Mouse (Mus musculus) induced T-regulatory cell, adult 2 months (primary cell): ENCODE measurements around the gene Tmem115.

Experiments
- DNase-seq: peaks from one replicate; pipeline ENCODE4 v3.0.0-alpha.2; 2012; ENCODE audit warnings: low read depth

The Tmem115 gene

DNA sequence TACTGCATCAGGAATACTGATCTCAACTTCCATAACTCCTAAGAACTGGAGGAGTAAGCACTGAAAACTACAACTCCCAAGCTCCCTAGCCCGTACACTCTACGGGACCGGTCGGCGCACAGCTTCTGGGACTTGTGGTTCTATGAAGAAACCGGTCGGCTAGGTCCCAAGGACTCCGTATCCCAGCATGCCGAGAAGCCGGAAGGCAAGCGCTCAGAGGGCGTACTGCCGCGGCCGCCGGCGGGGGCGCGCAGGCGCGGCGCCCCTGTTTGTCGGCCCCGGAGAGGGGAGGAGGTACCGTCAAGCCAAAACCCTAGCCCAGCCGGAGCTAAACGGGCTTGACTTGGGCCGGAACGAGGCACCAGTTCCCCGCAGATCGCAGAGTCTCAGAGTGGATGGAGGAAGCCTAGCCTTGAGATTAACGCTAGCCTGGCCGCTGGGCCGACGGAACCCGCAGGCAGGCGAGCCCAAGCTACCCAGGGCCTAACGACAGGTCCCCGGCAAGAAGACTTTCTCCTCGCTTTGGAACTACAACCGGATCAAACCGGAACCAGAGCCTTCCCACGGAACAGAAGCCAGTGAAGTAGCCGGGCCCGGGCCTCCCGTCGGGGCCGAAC is at the start of gene Tmem115:
Tmem115 (plus strand) TSS at position 155 of the 617 bp plus-strand sequence.
- DNase-seq: peak; percentile 94

DNA sequence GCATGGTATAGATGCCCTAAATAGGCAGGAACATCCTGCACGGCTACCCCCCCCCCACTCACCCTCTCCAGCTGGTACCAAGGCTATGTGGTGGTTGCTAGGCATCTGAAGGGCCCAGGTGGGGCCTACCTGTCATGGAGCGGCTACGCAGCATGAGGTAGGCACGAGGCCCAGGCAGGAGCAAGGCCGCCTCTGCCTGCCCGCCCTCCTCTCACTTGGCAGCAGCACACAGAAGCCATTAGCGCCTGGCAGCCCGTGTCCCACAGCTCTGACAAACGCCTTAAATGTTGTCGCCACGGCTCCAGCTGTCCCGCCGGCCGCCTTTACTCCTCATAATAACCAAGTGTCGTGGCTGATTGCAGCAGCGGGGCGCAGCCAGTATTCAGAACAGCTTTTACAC is 49.4 kb upstream of the Tmem115 start:
- no peak for DNase-seq

DNA sequence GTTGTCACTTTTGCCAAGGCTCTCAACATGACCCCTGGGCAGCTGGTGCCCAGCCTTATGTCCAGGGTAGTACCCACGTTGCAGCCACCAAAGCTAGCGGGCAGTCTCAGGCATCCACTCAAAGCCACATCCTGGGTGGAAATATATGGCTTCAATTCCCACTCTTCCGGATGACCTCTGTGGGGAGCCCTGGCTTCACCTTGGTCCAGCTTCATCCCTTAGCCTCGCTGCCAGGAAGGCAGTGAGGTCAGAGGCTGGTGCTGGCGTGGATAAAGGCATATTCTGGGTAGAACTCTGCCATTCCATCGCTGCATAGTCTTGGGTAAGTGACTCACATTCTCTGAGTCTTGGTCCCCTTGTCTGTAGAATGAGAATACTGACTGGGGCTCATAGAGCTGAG is 49.0 kb upstream of the Tmem115 start:
- DNase-seq: no peak

DNA sequence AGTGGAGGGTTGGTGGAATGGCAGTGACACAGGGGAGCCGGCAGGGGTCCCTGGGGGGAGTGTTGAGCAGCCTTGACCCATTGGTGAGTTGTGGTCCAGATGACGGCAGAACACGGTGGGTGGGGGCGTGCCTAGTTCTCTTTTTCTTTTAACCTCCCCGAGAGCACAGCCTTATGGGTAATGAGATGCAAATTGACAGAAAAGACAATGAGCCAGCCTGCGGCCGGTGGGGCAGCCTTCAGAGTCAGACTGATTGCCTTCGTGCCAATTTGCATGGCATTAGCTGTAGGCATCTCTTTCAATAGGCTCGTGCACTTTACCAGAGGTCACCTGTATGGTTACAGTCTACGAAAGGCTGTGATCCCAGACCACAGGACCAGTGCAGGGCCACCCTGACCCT is 47.7 kb upstream of the Tmem115 start:
- no peak for DNase-seq

DNA sequence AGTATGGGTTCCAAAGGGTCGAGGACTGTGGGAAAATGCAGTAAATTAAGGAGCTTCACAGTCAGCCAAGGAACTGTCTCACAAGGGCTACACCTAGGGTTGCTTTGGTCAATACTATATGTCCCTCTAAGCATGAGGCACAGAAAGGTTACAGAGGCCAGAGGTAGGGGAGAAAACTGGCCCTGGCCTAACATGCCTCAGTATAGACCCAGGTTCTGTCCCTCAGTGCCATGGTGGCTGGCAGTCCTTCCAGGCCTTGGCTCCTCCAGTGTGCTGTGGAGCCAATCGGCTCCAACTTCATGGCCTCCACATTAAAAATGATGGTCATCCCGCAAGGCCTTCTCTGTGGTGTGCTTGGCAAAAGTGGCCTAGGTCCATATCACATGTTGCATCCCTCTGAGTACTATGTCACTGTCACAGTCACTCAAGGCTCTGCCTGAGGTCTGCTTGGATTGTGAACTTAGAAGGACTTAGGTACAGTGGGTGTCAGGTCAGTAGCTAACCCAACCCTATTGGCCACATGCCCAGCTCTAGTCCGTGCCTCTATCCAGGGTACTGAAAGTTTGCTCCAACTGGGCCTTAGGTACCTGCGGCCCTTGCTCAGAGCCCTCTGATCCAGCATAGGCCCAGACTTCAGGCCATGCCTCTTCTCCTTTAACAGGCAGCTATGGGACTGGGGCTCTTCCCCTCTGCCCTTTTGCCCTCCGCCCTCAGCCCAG is 47.1 kb upstream of the Tmem115 start:
- no peak for DNase-seq

DNA sequence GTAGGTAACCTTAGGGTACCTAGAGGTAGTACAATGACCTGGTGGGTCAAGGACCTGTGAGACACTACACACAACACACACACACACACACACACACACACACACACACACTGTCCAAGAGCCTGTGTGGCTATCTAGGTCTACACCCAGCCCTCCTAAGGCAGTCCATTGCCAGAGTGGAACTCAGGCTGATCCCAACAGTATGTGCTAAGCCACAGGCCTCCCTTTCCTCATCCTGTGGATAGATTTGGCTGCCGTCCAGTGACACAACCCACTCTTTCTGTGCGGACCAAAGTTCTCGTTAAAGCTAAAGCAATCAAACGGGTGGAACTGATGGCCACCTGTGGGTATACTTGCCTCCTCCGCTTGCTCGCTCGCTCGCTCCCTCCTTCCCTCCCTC is 43.6 kb upstream of the Tmem115 start:
- DNase-seq: no peak

DNA sequence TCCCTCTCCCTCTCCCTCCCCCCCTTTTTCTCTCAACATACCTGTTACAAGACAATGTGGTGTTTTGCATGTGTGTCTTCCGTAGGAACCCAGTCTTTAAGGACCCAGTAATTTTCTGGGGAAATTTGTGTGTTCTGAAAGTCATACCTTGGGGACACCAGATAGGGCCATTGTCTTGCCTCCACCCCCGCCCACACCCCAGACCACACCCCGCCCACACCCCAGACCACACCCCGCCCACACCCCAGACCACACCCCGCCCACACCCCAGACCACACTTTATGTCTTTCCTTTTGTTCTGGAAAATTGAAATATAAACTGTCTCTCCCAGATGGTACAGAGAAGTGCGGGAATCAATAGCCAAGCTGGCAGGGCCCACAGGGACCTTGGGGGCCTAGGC is 43.1 kb upstream of the Tmem115 start:
- no peak for DNase-seq

DNA sequence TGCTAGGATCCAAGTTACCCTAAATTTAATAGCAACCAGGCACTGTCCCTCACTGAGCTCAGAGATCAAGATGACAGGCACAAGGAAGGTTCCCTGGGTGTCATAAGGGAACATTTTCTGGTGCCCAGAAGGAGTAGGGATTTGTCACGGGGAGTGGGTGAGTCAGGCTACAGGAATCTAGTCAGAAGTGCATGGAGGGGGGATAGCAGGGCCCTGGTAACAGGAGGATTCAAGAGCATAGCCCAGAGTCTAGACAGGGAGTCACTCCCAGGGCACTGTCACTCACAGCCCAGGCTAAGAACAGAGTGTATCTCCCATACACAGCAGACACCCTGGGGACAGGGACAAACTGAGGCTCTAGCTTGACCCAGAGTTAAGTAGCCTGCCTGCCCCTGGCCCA is 40.2 kb upstream of the Tmem115 start:
- no peak for DNase-seq

DNA sequence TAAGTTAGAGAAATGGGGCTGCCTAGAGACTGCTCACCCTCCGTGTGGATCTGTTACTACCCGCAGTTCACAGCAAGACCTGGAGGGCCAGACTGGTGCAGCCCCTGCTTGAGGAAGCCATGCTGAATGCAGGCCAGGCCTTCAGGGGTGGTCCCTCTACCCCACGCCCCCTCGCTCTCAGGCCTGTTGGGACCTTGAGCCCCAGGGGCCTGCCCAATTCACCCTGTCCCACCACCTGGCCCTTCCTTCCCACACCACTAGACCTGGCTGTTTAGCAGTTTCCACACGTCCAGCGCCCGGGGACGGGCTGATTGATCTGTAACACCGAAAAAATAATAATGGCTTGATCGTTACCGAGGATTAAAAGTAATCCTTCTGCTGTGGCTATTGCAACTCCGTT is 39.5 kb upstream of the Tmem115 start:
- no peak for DNase-seq

DNA sequence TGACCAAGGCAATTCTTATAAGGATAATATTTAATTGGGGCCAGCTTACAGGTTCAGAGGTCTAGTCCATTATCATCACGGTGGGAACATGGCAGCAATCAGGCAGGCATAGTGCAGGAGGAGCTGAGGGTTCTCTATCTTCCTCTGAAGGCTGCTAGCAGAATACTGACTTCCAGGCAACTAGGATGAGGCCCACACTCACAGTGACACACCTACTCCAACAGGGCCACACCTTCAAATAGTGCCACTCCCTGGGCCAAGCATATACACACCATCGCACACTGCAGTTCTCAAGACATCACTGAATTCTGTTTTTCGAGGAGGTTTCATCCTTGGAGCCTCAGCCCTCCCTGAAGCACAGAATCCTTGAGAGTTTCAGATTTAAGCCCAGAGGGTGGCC is 37.4 kb upstream of the Tmem115 start:
- DNase-seq: no peak

DNA sequence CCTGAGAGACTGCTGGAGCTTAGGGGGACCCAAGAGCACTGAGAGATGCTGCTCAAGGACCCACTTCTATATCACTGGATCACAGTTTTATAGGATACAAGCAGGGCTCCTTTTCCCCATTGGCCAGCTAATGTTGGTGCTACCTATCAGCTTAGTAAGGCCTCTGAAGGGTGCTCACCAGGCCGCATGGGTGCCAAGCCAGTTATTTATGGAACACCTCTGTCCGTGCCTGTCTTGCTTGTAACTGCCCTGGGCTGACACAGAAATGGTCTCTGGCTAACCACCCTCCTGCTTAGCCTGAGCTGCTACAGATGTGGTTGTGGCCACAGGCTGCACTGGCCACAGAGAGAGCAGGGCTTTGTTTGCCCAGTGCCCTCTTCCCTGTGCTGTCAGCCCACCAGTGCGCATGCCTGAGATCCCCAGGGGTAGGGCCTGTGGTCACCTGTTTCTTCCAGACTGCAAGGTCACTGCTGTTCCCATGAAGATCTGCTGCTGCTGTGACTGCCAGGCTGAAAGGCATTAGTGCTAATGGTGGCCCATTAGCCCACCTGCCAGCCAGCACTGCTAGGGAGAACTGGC is 32.9 kb upstream of the Tmem115 start:
- DNase-seq: no peak

DNA sequence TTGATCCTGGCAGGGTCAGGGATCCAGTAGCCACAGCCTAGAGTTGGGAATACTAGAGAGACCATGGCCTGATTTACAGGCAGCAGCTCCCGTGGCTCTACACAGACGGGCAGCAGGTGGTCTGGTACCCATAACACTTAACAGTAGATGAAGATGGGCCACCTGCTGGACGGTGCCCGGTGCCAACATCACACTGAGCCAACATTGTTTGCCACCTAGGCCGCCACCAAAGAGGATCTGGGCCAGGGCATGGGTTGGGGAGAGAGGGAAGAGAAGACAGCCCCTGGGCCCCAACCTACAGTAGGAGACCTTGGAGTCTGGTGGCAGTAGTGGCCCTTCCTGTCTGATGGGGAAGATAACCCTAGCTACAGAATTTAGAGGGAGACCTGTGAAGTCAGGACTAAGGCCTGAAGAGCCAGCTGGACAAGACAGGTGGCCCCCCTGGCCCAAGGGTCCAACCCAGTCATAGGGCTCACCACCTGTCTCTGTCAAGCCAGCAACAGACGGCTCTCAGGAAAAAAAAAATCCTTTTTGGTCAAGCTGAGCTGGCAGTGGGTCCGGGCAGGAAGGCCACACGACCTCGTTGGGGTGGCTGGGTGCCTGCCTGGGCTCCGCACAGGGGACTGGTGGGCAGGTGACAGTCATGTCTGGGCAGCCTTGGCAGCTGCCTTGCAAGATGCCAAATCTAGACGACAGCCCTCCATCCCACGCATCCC is 31.5 kb upstream of the Tmem115 start:
- no peak for DNase-seq

DNA sequence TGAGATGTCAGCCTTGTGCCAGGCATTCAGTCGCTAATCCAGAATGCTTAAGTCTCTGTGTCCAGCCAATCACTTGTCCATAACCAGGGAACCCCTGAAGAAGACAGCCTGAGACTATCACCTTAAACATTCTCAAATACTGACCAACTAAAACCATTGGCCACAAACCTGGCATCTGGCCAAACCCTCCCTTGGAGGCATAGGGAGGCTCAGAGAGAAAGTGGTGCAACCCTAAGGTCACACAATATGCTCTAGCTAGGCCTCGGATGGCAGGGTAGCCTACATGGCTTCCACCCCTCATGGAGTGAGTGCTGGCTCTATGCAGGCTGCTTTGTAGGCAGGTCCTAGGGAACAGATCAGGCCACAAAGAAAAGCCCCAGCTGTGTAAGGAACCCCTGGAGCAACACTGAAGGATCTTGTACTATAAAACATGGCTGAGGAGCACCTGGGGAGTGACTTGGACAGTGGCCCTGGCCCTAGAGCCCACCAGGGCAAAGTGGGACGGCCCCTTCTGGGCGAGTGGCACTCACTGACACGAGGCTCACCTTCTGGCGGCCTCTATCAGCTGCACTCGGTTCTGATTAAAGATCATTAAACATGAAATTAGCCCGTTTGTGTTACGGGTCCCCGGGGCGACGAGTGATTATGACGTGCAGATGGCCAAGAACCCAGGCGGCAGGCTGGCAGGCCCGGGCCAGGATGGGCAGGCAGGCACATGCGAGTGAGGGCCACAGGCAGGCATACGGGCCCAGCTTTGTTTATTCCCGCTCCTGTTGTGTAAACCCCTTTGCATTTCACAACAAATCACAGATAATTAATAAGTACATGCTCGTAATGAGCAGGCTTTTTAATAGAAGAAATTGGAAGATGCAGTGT is 28.8 kb upstream of the Tmem115 start:
- no peak for DNase-seq

DNA sequence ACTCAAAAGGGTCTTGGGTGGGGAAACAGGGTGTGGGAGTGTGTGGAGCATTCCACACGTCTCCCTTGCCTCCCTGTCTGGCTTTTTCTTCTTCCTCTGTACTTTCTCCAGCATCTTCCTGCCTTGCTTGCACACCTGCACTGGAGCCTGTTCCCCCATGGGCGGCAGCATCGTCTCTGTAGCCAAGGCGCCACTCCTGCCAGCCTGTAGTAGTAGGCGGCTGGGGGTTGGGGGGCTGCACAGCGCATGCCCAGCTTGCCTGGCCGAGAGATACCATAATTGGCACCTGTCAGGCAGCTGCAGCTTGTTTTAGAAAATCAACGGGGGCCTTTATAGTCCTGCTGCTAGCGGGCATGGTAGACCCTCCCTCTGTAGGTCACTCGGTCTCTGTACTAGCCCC is 25.5 kb upstream of the Tmem115 start:
- no peak for DNase-seq

DNA sequence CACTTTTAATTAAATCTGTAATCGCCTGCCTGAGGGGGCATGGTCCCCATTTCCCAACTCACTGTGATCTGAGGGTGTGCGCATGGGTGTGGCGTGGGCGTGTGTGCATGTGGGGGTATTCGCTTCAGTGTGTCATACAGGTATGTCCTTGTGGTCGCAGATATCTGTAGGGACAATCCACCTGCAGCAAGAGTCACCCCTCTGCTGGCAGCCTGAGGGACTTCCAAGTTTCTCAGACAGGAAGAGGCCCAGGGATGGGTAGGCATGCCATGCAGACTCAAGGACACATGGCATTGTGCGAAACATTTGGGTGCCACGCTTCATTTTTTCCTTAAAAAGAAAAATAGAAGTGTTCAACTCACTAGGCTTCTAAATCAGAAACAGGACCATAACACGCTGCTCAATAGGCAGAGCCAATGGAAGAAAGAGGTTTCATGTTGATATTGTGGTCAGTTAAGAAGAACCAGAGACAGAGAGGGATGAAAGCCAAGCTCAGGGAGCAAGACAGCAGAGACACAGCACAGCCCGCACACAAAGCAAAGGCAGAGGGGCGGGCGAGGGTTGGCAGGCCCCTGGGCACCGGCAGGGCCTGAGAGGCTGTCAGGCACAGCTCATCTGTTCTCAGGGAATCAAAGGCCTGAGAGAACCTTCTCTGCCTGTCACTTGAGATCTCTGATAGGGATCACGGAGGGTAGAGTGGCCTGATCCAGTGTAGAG is 23.2 kb upstream of the Tmem115 start:
- no peak for DNase-seq

DNA sequence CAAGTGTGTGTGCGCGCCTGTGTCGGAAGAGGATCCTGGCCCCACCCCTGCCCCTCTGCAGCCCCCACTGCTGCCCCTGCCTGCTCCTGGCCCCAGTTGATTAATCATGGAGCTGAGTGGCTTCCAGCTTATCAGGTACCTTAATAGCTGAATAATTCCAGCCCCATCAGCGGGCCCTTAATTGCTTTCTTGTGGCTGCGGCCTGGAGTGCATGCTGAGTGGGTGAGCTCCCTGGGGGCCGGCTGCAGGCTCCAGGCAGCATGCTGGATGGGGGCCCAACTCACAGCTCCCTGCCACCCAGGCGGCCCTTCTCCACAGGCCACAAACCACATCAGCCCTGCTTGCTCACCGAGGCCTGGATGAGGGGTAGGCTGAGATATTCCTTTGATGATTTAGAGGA is 22.3 kb upstream of the Tmem115 start:
- no peak for DNase-seq

DNA sequence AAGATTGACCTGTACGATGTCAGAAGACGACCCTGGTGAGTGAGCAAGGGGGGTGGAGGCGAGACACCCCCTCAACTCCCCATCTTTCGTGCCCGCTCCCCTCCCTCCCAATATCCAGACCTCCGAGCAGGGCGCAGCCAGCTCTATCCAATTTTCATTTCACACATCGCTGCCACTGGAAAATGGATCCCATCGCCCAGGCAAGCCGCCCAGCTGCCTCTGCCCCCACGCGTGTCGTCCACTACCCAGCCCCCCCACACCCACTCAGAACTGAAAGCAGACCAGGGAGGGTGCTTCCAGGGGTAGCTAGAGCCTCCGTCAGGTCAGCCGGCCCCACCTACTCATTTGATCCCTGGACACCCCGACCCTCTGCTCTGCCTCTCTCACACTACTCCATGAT is 21.4 kb upstream of the Tmem115 start:
- DNase-seq: no peak

DNA sequence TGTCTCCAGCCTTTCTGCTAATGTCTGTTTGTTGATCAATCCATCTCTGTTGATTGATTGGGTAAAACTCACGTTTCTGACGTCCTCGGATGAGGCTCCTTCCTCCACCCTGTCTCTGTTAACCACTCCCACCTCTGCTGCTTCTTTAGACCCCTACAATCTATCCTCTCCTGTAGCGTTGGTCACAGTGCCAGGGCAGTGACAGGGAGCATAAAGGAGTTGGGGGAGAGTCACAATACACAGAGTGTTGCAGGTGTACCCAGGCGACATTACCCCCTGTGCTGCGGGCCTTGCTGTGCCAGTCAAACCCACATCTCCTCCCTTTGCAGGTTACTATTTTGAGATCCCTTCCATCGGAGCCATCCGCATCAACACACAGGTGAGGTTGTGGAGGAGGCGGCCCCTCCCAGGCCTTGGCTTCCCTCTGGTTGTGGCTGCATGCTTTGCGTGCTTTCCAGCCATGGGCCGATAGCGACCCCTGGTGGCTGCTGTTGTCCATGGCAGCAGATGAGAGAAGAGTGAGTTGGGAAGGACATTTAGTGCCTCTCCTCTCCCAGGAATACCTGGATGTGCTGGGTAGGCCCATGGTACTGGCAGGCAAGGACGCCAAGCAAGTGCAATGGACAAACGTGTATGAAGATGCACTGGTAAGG is 19.3 kb upstream of the Tmem115 start:
- peak; percentile 87 for DNase-seq

DNA sequence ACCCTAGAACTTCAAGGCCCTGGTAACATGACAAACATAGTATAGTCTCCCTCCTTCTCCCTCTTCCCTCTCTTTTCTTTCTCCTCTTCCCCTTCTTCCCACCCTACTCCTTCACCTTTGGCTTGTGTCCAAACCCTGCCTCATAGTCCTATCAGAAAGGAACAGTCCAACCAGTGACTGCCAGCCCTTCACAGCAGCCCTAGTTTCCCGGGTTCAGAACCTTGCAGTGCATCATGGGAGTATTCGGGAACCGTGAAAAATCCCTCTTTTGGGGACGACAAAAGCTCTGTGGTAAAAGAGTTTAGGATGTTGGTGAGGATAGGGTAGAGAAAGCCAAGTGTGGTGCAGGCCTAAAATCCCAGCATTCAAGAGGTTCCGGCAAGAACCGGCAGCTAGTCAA is 13.4 kb upstream of the Tmem115 start:
- DNase-seq: no peak

DNA sequence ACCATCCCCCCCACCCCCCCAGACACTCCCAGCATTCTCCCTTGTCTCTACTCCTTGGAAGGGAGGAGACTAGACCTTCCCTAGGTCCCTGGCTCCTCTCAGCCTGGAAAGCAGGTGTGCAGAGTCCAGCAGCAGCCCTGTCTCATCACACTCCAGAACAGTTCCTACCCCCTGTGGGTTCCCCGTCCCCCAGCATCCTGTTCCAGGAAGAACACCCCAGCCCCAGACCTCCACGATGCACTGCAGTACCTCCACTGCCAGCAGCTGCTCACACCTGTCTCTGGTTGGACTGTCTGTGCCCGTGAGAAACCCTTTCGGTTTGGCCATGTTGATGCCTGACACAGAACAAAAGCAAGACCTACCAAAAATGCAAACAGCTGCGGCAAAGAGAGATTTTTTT is 12.6 kb upstream of the Tmem115 start:
- no peak for DNase-seq
